Mouse (Mus musculus) kidney, postnatal 14 days (tissue): Measurements from ENCODE around the gene Mrpl58.
A peak's percentile ranks its signal among the peaks of the same experiment; 100 is the strongest.

Experiments
- DNase-seq: peaks from one replicate; pipeline ENCODE4 v3.0.0; 2022; ENCODE audit warnings: mixed read lengths

The Mrpl58 gene

GRCm38 (mm10) chr11:115403338-115404124 lies at the start of gene Mrpl58:
Gene Mrpl58, plus strand, starts transcription at chr11:115403752.
- DNase-seq: peak; percentile 91

- DNase-seq: peak; percentile 77
Observed at GRCm38 (mm10) chr11:115354183-115354582, 49.4 kb upstream of the Mrpl58 start.

- peak; percentile 81 for DNase-seq
Observed at GRCm38 (mm10) chr11:115358468-115358867, 45.1 kb upstream of the Mrpl58 start.

- DNase-seq: no peak
Observed at GRCm38 (mm10) chr11:115359293-115359692, 44.3 kb upstream of the Mrpl58 start.

- DNase-seq: no peak
Observed at GRCm38 (mm10) chr11:115359726-115360125, 43.8 kb upstream of the Mrpl58 start.

GRCm38 (mm10) chr11:115364136-115364535 lies 39.4 kb upstream of the Mrpl58 start:
- no peak for DNase-seq

GRCm38 (mm10) chr11:115366039-115366705 lies 37.4 kb upstream of the Mrpl58 start:
- no peak for DNase-seq

- DNase-seq: no peak
Observed at GRCm38 (mm10) chr11:115366706-115367394, 36.7 kb upstream of the Mrpl58 start.

- DNase-seq: peak; percentile 89
Observed at GRCm38 (mm10) chr11:115367395-115367944, 36.1 kb upstream of the Mrpl58 start, which contains the start of gene Hid1. Gene Hid1, minus strand, starts transcription at chr11:115367756.

GRCm38 (mm10) chr11:115370368-115370767 lies 33.2 kb upstream of the Mrpl58 start:
- no peak for DNase-seq

- DNase-seq: no peak
Observed at GRCm38 (mm10) chr11:115371354-115371753, 32.2 kb upstream of the Mrpl58 start.

- no peak for DNase-seq
Observed at GRCm38 (mm10) chr11:115372015-115372414, 31.5 kb upstream of the Mrpl58 start.

GRCm38 (mm10) chr11:115372737-115373136 lies 30.8 kb upstream of the Mrpl58 start:
- DNase-seq: no peak

GRCm38 (mm10) chr11:115373805-115374694 lies 29.5 kb upstream of the Mrpl58 start:
- DNase-seq: peak; percentile 70

GRCm38 (mm10) chr11:115374695-115375425 lies 28.7 kb upstream of the Mrpl58 start:
- no peak for DNase-seq

- no peak for DNase-seq
Observed at GRCm38 (mm10) chr11:115376722-115377121, 26.8 kb upstream of the Mrpl58 start.

- DNase-seq: no peak
Observed at GRCm38 (mm10) chr11:115377254-115377653, 26.3 kb upstream of the Mrpl58 start.

GRCm38 (mm10) chr11:115377854-115378253 lies 25.7 kb upstream of the Mrpl58 start:
- DNase-seq: no peak

GRCm38 (mm10) chr11:115381276-115381675 lies 22.3 kb upstream of the Mrpl58 start:
- no peak for DNase-seq

- DNase-seq: peak; percentile 95
Observed at GRCm38 (mm10) chr11:115381743-115382539, 21.6 kb upstream of the Mrpl58 start, which contains the start of gene Cdr2l. Gene Cdr2l, plus strand, starts transcription at chr11:115381916.
